Mouse (Mus musculus) neural tube, postnatal 0 days (tissue): ENCODE data around the gene 5730455P16Rik. TPM values are rescaled to one million over a fixed set of nuclear protein-coding genes. Genes with fewer than 3 reads are reported as not detected.

Experiments
- polyA plus RNA-seq: library from polyadenylated mRNA; unstranded; fragments of >200 nt; fragmentation: Nextera tagmentation; extraction: Ambion mirVana; gene quantifications from 2 replicates; pipeline ENCODE4 v1.2.1, GENCODE M21; 2015

Gene 5730455P16Rik
- polyA plus RNA-seq: 42.0 and 42.7 TPM in 2 replicates

GRCm38 (mm10) chr11:80377712-80378451 is at the start of gene 5730455P16Rik:
TSS of gene 5730455P16Rik (minus strand) at chr11:80378034.

GRCm38 (mm10) chr11:80383019-80383625 is 5.3 kb upstream of the 5730455P16Rik start, which contains the start of gene Zfp207:
TSS of gene Zfp207 (plus strand) at chr11:80383279.

Other genes starting within 250 kb of the 5730455P16Rik start
- gene Tefm, start 235.9 kb downstream of the 5730455P16Rik start, polyA plus RNA-seq: 20.3 and 24.4 TPM in 2 replicates
- gene Adap2, start 223.9 kb downstream of the 5730455P16Rik start, polyA plus RNA-seq: 4.7 and 5.0 TPM in 2 replicates
- gene Rnf135, start 194.2 kb downstream of the 5730455P16Rik start, polyA plus RNA-seq: 3.7 and 5.3 TPM in 2 replicates
- 59.0 and 64.0 TPM in 2 replicates for gene Rhot1, start 169.0 kb downstream of the 5730455P16Rik start, polyA plus RNA-seq
- gene Rhbdl3, start 77.1 kb downstream of the 5730455P16Rik start, polyA plus RNA-seq: 5.1 and 5.7 TPM in 2 replicates
- gene Zfp207, start 5.2 kb upstream of the 5730455P16Rik start, polyA plus RNA-seq: 128 and 129 TPM in 2 replicates
- 237 and 241 TPM in 2 replicates for gene Psmd11, start 50.6 kb upstream of the 5730455P16Rik start, polyA plus RNA-seq
- 68.7 and 69.3 TPM in 2 replicates for gene Cdk5r1, start 99.0 kb upstream of the 5730455P16Rik start, polyA plus RNA-seq